Mouse (Mus musculus): ENCODE results near the gene Apopt1. TPM values are rescaled to one million over a fixed set of nuclear protein-coding genes. Genes with fewer than 3 reads are reported as not detected.
"Not testable (repeated sequence)": the region's sequence is repeated elsewhere in the genome, so short reads cannot be mapped to it uniquely, and the experiment has no call there.

Apopt1 gene
- polyA plus RNA-seq, 1 experiment: 54.6 TPM

GRCm38 (mm10) chr12:111727956-111728355, 14.9 kb downstream of the Apopt1 start:
- Histone ChIP-seq H3K4me2 (ENCODE audit: low read depth) (no peak overlapping the region), H3K79me2 (ENCODE audit: control insufficient read depth, insufficient read depth) (no peaks in the 10 kb centered on the region), H3K4me3 (no peak overlapping the region), H3ac (ENCODE audit: control insufficient read depth, insufficient read length) (no peak overlapping the region), H3K36me3 (ENCODE audit: control insufficient read depth, insufficient read depth) (peaks cover 3% of the 10 kb centered on the region), H3K27me3 (ENCODE audit: control insufficient read depth, insufficient read depth, insufficient read length) (no peaks in the 10 kb centered on the region)
- TF ChIP-seq TCF3 (IDR thresholded peaks at IDR 0.05; ENCODE audit: insufficient read length, low read depth): no peak
- no peak for TF ChIP-seq MYOD1 (IDR thresholded peaks at IDR 0.05; ENCODE audit: control insufficient read depth in 1 of 3, insufficient read length in 2 of 3, low read depth in 2 of 3)
- no peak for TF ChIP-seq POLR2AphosphoS2 (IDR thresholded peaks at IDR 0.05; ENCODE audit: insufficient read length, low read depth)
- no peak for TF ChIP-seq MAX (IDR thresholded peaks at IDR 0.05; ENCODE audit: low read depth)
- no peak for TF ChIP-seq E2F4 (IDR thresholded peaks at IDR 0.05; ENCODE audit: insufficient read depth)
- no peak for TF ChIP-seq MYOG (IDR thresholded peaks at IDR 0.05; ENCODE audit: control insufficient read depth in 1 of 3, insufficient read depth in 1 of 3, insufficient read length in 2 of 3, low read depth in 2 of 3)
- TF ChIP-seq POLR2A (IDR thresholded peaks at IDR 0.05; ENCODE audit: insufficient read length, low read depth): no peak
- TF ChIP-seq REST (IDR thresholded peaks at IDR 0.05; ENCODE audit: insufficient read depth, insufficient read length): no peak
- no peak for TF ChIP-seq CEBPB (IDR thresholded peaks at IDR 0.05; ENCODE audit: insufficient read depth, poor library complexity, severe bottlenecking)
- TF ChIP-seq USF1 (IDR thresholded peaks at IDR 0.05; ENCODE audit: low read depth): no peak
- TF ChIP-seq SRF (IDR thresholded peaks at IDR 0.05; ENCODE audit: control insufficient read depth, insufficient read length, low read depth): no peak

GRCm38 (mm10) chr12:111731822-111732807, 19.1 kb downstream of the Apopt1 start:
- Histone ChIP-seq H3K4me3 (no peak overlapping the region), H3K36me3 (ENCODE audit: control insufficient read depth, insufficient read depth) (no peaks in the 10 kb centered on the region), H3K27me3 (ENCODE audit: control insufficient read depth, insufficient read depth, insufficient read length) (no peaks in the 10 kb centered on the region), H3ac (ENCODE audit: control insufficient read depth, insufficient read length) (no peak overlapping the region), H3K79me2 (ENCODE audit: control insufficient read depth, insufficient read depth) (no peaks in the 10 kb centered on the region), H3K4me2 (ENCODE audit: low read depth) (peak overlapping the region; percentile 64)
- TF ChIP-seq MYOD1 (IDR thresholded peaks at IDR 0.05; ENCODE audit: control insufficient read depth in 1 of 3, insufficient read length in 2 of 3, low read depth in 2 of 3): peak in 2 of 3 experiments; percentile 83 to 94
- peak; percentile 68 for TF ChIP-seq USF1 (IDR thresholded peaks at IDR 0.05; ENCODE audit: low read depth)
- TF ChIP-seq TCF3 (IDR thresholded peaks at IDR 0.05; ENCODE audit: insufficient read length, low read depth): peak; percentile 66
- TF ChIP-seq POLR2AphosphoS2 (IDR thresholded peaks at IDR 0.05; ENCODE audit: insufficient read length, low read depth): no peak
- TF ChIP-seq CEBPB (IDR thresholded peaks at IDR 0.05; ENCODE audit: insufficient read depth, poor library complexity, severe bottlenecking): no peak
- peak; percentile 66 to 97 (median 85) for TF ChIP-seq MYOG (IDR thresholded peaks at IDR 0.05; ENCODE audit: control insufficient read depth in 1 of 3, insufficient read depth in 1 of 3, insufficient read length in 2 of 3, low read depth in 2 of 3)
- no peak for TF ChIP-seq REST (IDR thresholded peaks at IDR 0.05; ENCODE audit: insufficient read depth, insufficient read length)

- Histone ChIP-seq H3K36me3 (ENCODE audit: control insufficient read depth, insufficient read depth) (no peaks in the 10 kb centered on the region), H3K79me2 (ENCODE audit: control insufficient read depth, insufficient read depth) (no peaks in the 10 kb centered on the region), H3K4me2 (ENCODE audit: low read depth) (peak overlapping the region; percentile 34), H3ac (ENCODE audit: control insufficient read depth, insufficient read length) (no peak overlapping the region), H3K4me3 (no peak overlapping the region), H3K27me3 (ENCODE audit: control insufficient read depth, insufficient read depth, insufficient read length) (no peaks in the 10 kb centered on the region)
- TF ChIP-seq E2F4 (IDR thresholded peaks at IDR 0.05; ENCODE audit: insufficient read depth) (no peak), MAX (IDR thresholded peaks at IDR 0.05; ENCODE audit: low read depth) (no peak), SRF (IDR thresholded peaks at IDR 0.05; ENCODE audit: control insufficient read depth, insufficient read length, low read depth) (no peak), USF1 (IDR thresholded peaks at IDR 0.05; ENCODE audit: low read depth) (no peak), TCF3 (IDR thresholded peaks at IDR 0.05; ENCODE audit: insufficient read length, low read depth) (no peak), REST (IDR thresholded peaks at IDR 0.05; ENCODE audit: insufficient read depth, insufficient read length) (no peak), TCF12 (IDR thresholded peaks at IDR 0.05; ENCODE audit: insufficient read depth, poor library complexity, severe bottlenecking) (no peak), MYOG (IDR thresholded peaks at IDR 0.05; ENCODE audit: control insufficient read depth in 1 of 3, insufficient read depth in 1 of 3, insufficient read length in 2 of 3, low read depth in 2 of 3) (no peak), MYOD1 (IDR thresholded peaks at IDR 0.05; ENCODE audit: control insufficient read depth in 1 of 3, insufficient read length in 2 of 3, low read depth in 2 of 3) (no peak), CEBPB (IDR thresholded peaks at IDR 0.05; ENCODE audit: insufficient read depth, poor library complexity, severe bottlenecking) (no peak), POLR2A (IDR thresholded peaks at IDR 0.05; ENCODE audit: insufficient read length, low read depth) (no peak), POLR2AphosphoS2 (IDR thresholded peaks at IDR 0.05; ENCODE audit: insufficient read length, low read depth) (no peak)
Observed at GRCm38 (mm10) chr12:111732921-111733320, 19.9 kb downstream of the Apopt1 start.

GRCm38 (mm10) chr12:111734912-111735311, 21.9 kb downstream of the Apopt1 start:
- Histone ChIP-seq H3K4me2 (ENCODE audit: low read depth) (no peak overlapping the region), H3ac (ENCODE audit: control insufficient read depth, insufficient read length) (no peak overlapping the region), H3K4me3 (no peak overlapping the region), H3K36me3 (ENCODE audit: control insufficient read depth, insufficient read depth) (no peaks in the 10 kb centered on the region), H3K79me2 (ENCODE audit: control insufficient read depth, insufficient read depth) (no peaks in the 10 kb centered on the region), H3K27me3 (ENCODE audit: control insufficient read depth, insufficient read depth, insufficient read length) (no peaks in the 10 kb centered on the region)
- no peak for TF ChIP-seq TCF3 (IDR thresholded peaks at IDR 0.05; ENCODE audit: insufficient read length, low read depth)
- TF ChIP-seq SRF (IDR thresholded peaks at IDR 0.05; ENCODE audit: control insufficient read depth, insufficient read length, low read depth): no peak
- TF ChIP-seq MYOG (IDR thresholded peaks at IDR 0.05; ENCODE audit: control insufficient read depth in 1 of 3, insufficient read depth in 1 of 3, insufficient read length in 2 of 3, low read depth in 2 of 3): no peak
- TF ChIP-seq E2F4 (IDR thresholded peaks at IDR 0.05; ENCODE audit: insufficient read depth): no peak
- TF ChIP-seq CEBPB (IDR thresholded peaks at IDR 0.05; ENCODE audit: insufficient read depth, poor library complexity, severe bottlenecking): no peak
- no peak for TF ChIP-seq MYOD1 (IDR thresholded peaks at IDR 0.05; ENCODE audit: control insufficient read depth in 1 of 3, insufficient read length in 2 of 3, low read depth in 2 of 3)
- TF ChIP-seq USF1 (IDR thresholded peaks at IDR 0.05; ENCODE audit: low read depth): no peak
- no peak for TF ChIP-seq TCF12 (IDR thresholded peaks at IDR 0.05; ENCODE audit: insufficient read depth, poor library complexity, severe bottlenecking)
- TF ChIP-seq MAX (IDR thresholded peaks at IDR 0.05; ENCODE audit: low read depth): no peak
- no peak for TF ChIP-seq POLR2AphosphoS2 (IDR thresholded peaks at IDR 0.05; ENCODE audit: insufficient read length, low read depth)
- TF ChIP-seq POLR2A (IDR thresholded peaks at IDR 0.05; ENCODE audit: insufficient read length, low read depth): no peak

- H3K4me2 ChIP-seq (ENCODE audit: low read depth); H3K27me3 ChIP-seq (ENCODE audit: control insufficient read depth, insufficient read depth, insufficient read length); H3K36me3 ChIP-seq (ENCODE audit: control insufficient read depth, insufficient read depth); H3ac ChIP-seq (ENCODE audit: control insufficient read depth, insufficient read length); H3K79me2 ChIP-seq (ENCODE audit: control insufficient read depth, insufficient read depth); H3K4me3 ChIP-seq: not testable (repeated sequence)
Observed at GRCm38 (mm10) chr12:111736676-111737075, 23.6 kb downstream of the Apopt1 start.

All from myocyte (in vitro differentiated cells).